Mouse (Mus musculus) adrenal gland, postnatal 14 days (tissue): ENCODE measurements around the gene Gm16223. TPM values are rescaled to one million over a fixed set of nuclear protein-coding genes. Genes with fewer than 3 reads are reported as not detected.

Source experiments
- DNase-seq: peaks from one replicate; pipeline ENCODE4 v3.0.0; 2021; ENCODE audit warnings: mixed read lengths
- total RNA-seq: library from RNA; stranded (reverse); gene quantifications from 2 replicates; pipeline ENCODE4 v1.2.3, GENCODE M21; 2021

Gm16223 gene
- total RNA-seq, 1 experiment from 2014 or later = 0.11 TPM

GRCm38 (mm10) chr5:42224840-42225239 is 157.1 kb downstream of the Gm16223 start:
- DNase-seq = no peak

DNA sequence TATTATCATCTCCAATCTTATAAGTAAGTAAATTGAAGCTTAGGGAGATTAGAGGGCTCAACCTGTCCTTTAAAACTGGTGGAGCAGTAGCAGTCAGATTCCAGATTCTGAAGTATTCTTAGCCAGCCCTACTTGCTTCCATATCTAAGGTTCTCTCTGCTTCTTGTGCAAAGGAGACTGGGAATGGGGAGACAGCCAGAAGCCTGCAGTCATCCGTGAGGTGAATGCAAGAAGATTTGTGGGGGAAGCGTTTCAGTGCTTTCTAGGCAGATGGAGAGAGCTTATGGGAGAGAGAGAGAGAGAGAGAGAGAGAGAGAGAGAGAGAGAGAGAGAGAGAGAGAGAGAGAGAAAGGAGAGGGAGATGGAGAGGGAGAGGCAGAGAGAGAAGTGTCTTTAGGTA is 160.9 kb downstream of the Gm16223 start:
- DNase-seq = no peak

- DNase-seq = no peak
These were observed 171.5 kb downstream of the Gm16223 start for GRCm38 (mm10) chr5:42239291-42239690.

DNA sequence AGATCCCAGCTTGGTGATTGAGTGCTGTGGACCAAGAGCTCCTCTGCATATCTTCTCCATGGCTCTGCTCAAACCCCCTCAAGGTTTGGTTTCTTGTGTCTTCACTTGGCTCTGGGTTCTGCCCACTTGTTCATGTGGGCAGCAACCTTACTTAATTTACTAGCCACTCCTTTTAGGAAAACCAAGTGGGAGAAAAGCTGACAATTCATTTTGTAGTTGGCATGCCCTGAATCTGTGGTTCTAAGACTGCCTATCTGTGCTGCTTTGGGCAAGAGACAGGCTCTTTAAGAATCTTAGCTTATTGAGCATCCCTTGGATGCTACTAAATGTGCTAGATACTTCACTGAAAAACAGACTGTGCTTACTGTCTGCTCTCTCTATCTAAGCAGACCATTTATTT is 172.0 kb downstream of the Gm16223 start:
- DNase-seq = no peak

- no peak for DNase-seq
These were observed 182.6 kb downstream of the Gm16223 start for GRCm38 (mm10) chr5:42250376-42250775.

Other genes starting within 250 kb of the Gm16223 start
- gene Bod1l, start 223.6 kb upstream of the Gm16223 start, total RNA-seq = 34.3 and 35.8 TPM in 2 replicates